Comparison of ENCODE assay signal across 8 mouse cellular contexts in genomic region chr11:100574708-100575483, GRCm38 (mm10). TPM values are rescaled to one million over a fixed set of nuclear protein-coding genes. Genes with fewer than 3 reads are reported as not detected.
DNase-seq lines count a peak whose midpoint lies in the region; ATAC-seq and TF ChIP-seq lines count a peak whose summit lies in the region.

Cnp (plus strand) TSS chr11:100574904.

- WGBS in forebrain, embryonic 14.5 days = 3% methylated on average over 47 of the region's 47 CpGs
- WGBS in large intestine, adult 2 months = under 1% methylated on average over 47 of the region's 47 CpGs
- under 1% methylated on average over 47 of the region's 47 CpGs for WGBS in liver, postnatal 0 days (ENCODE audit: insufficient replicate concordance)
- WGBS in neural tube, embryonic 13.5 days = 2% methylated on average over 47 of the region's 47 CpGs

- peak; percentile 75 for ATAC-seq in forebrain, embryonic 14.5 days
- peak; percentile 70 for ATAC-seq in liver, postnatal 0 days
- peak; percentile 79 for ATAC-seq in neural tube, embryonic 13.5 days (ENCODE audit: low read depth)

- H3K9me3 ChIP-seq in CH12.LX (replicated peaks; ENCODE audit: low read length) = no peaks in the 10 kb centered on the region
- H3K9me3 ChIP-seq in forebrain, embryonic 14.5 days (replicated peaks; ENCODE audit: control insufficient read depth, low read length) = no peaks in the 10 kb centered on the region
- no peaks in the 10 kb centered on the region for H3K9me3 ChIP-seq in liver, postnatal 0 days (ENCODE audit: low read length)
- H3K9me3 ChIP-seq in neural tube, embryonic 13.5 days = no peaks in the 10 kb centered on the region

- dilution Hi-C loops in CH12.LX (cut with MboI; ENCODE audit: extremely low pct_ligation_motif_present, extremely low pct_unique_long_range_greater_than_20kb, low sequenced_read_pairs) = no loop called here

- DNase-seq in CH12.LX (ENCODE audit: extremely low read depth) = peak; percentile 87
- DNase-seq in c-Kit-positive CD71-positive TER-119-negative erythroid progenitor cells, embryonic 14.5 days (ENCODE audit: low read depth) = peak; percentile 40
- DNase-seq in forebrain, embryonic 14.5 days (ENCODE audit: low spot score) = peak; percentile 74
- DNase-seq in heart, postnatal 14 days = peak; percentile 84 to 86
- no peak for DNase-seq in large intestine, adult 2 months (ENCODE audit: low read depth, low spot score)
- peak; percentile 84 for DNase-seq in liver, postnatal 0 days
- peak; percentile 89 for DNase-seq in testis, postnatal 10 days (ENCODE audit: low spot score)

- H3K4me1 ChIP-seq in CH12.LX (ENCODE audit: control insufficient read depth in 1 of 2, insufficient read depth in 2 of 2) = peaks cover 44 to 72% of the 10 kb centered on the region in 2 experiments
- H3K4me1 ChIP-seq in forebrain, embryonic 14.5 days (ENCODE audit: control insufficient read depth, insufficient read depth, low read length) = no peaks in the 10 kb centered on the region; the same call in 1 of the 2 replicates
- peaks cover 19% of the 10 kb centered on the region for H3K4me1 ChIP-seq in liver, postnatal 0 days (ENCODE audit: insufficient read depth)
- peaks cover 41% of the 10 kb centered on the region for H3K4me1 ChIP-seq in neural tube, embryonic 13.5 days (replicated peaks)

- peak within 1 kb of the TSS; percentile 64 to 77 (median 66) for H3K4me3 ChIP-seq in CH12.LX (replicated peaks in 1 of 3; ENCODE audit: low read depth in 2 of 3, low read length in 2 of 3, poor library complexity in 1 of 3)
- H3K4me3 ChIP-seq in forebrain, embryonic 14.5 days (ENCODE audit: low read depth, low read length) = peak within 1 kb of the TSS; percentile 62
- H3K4me3 ChIP-seq in liver, postnatal 0 days (ENCODE audit: low read depth, low read length) = peak within 1 kb of the TSS; percentile 74
- H3K4me3 ChIP-seq in neural tube, embryonic 13.5 days = peak within 1 kb of the TSS; percentile 58

- peak; percentile 66 for TF ChIP-seq EP300 in CH12.LX (IDR thresholded peaks at IDR 0.05; ENCODE audit: low read length)
- no peak for TF ChIP-seq EP300 in liver, postnatal 0 days (IDR thresholded peaks at IDR 0.05; ENCODE audit: low read depth)

- peak within 1 kb of the TSS; percentile 51 for H3K9ac ChIP-seq in CH12.LX (ENCODE audit: insufficient read depth, low read depth)
- H3K9ac ChIP-seq in forebrain, embryonic 14.5 days (ENCODE audit: low read length) = peak within 1 kb of the TSS; percentile 67
- H3K9ac ChIP-seq in liver, postnatal 0 days (replicated peaks) = peak within 1 kb of the TSS; percentile 63
- H3K9ac ChIP-seq in neural tube, embryonic 13.5 days = peak within 1 kb of the TSS; percentile 78

- TF ChIP-seq CTCF in CH12.LX (conservative IDR thresholded peaks at IDR 0.05 in 1 of 2, IDR thresholded peaks at IDR 0.05 in 1 of 2; ENCODE audit: low read depth in 2 of 2, low read length in 2 of 2) = peak in 1 of 2 experiments; percentile 35; a peak in 2 of 4 replicates
- no peak; the same call in 1 of the 2 replicates for TF ChIP-seq CTCF in liver, postnatal 0 days (IDR thresholded peaks at IDR 0.05; ENCODE audit: low read depth)

- peak within 1 kb of the TSS; percentile 71 for H3K4me2 ChIP-seq in CH12.LX (ENCODE audit: insufficient read depth, low read depth, poor library complexity, severe bottlenecking)
- H3K4me2 ChIP-seq in forebrain, embryonic 14.5 days (ENCODE audit: low read length) = peak within 1 kb of the TSS; percentile 78
- H3K4me2 ChIP-seq in liver, postnatal 0 days (ENCODE audit: low read depth, low read length) = peak within 1 kb of the TSS; percentile 81
- peak within 1 kb of the TSS; percentile 78 for H3K4me2 ChIP-seq in neural tube, embryonic 13.5 days

- H3K27me3 ChIP-seq in CH12.LX (replicated peaks) = no peaks in the 10 kb centered on the region
- H3K27me3 ChIP-seq in forebrain, embryonic 14.5 days (replicated peaks; ENCODE audit: control insufficient read depth, insufficient read depth, low read length) = no peaks in the 10 kb centered on the region
- no peaks in the 10 kb centered on the region for H3K27me3 ChIP-seq in liver, postnatal 0 days (ENCODE audit: insufficient read depth, low read length)
- peaks cover 15% of the 10 kb centered on the region; the same call in 1 of the 2 replicates for H3K27me3 ChIP-seq in neural tube, embryonic 13.5 days

- H3K79me2 ChIP-seq in CH12.LX (replicated peaks; ENCODE audit: control insufficient read depth, extremely low read depth, insufficient read depth, poor library complexity, severe bottlenecking) = peaks cover 34% of the 10 kb centered on the region

- H3K36me3 ChIP-seq in CH12.LX (replicated peaks in 1 of 2; ENCODE audit: control insufficient read depth in 1 of 2, insufficient read depth in 1 of 2, low read length in 1 of 2) = peaks cover 28 to 42% of the 10 kb centered on the region in 2 experiments
- peaks cover 16% of the 10 kb centered on the region for H3K36me3 ChIP-seq in forebrain, embryonic 14.5 days (ENCODE audit: control insufficient read depth, insufficient read depth, low read length)
- peaks cover 7% of the 10 kb centered on the region for H3K36me3 ChIP-seq in liver, postnatal 0 days (replicated peaks; ENCODE audit: insufficient read depth, low read length)
- H3K36me3 ChIP-seq in neural tube, embryonic 13.5 days = peaks cover 19% of the 10 kb centered on the region

- H3K27ac ChIP-seq in CH12.LX (ENCODE audit: insufficient read depth, low read depth) = peak within 1 kb of the TSS; percentile 70
- no peak within 1 kb of the TSS; the same call in 1 of the 2 replicates for H3K27ac ChIP-seq in forebrain, embryonic 14.5 days (ENCODE audit: low read depth, low read length)
- H3K27ac ChIP-seq in liver, postnatal 0 days (ENCODE audit: low read depth) = peak within 1 kb of the TSS; percentile 75
- H3K27ac ChIP-seq in neural tube, embryonic 13.5 days (replicated peaks) = peak within 1 kb of the TSS; percentile 74

- in situ Hi-C loops in CH12.LX (cut with MboI; ENCODE audit: low pct_ligation_motif_present, low pct_unique_long_range_greater_than_20kb, low sequenced_read_pairs) = loop anchor here (5.0 kb wide), 2 partner anchors 47 to 122 kb away; partner anchors contain the start of gene Dnajc7

- peak; percentile 93 for TF ChIP-seq POLR2A in CH12.LX (IDR thresholded peaks at IDR 0.05; ENCODE audit: low read depth, low read length)

- intact Hi-C loops in heart, postnatal 14 days (cut with DNase I) = loop anchor here (5.0 kb wide), 1 partner anchor 187 kb away; the partner anchor contains the start of gene Hcrt

- no peak; the same call in none of the 2 replicates for TF ChIP-seq RAD21 in CH12.LX (IDR thresholded peaks at IDR 0.05; ENCODE audit: low read depth, low read length)

TF ChIP-seq in CH12.LX, 34 proteins besides CTCF, POLR2A, EP300 and RAD21 (continues in another document):
- TF ChIP-seq TCF12 (IDR thresholded peaks at IDR 0.05; ENCODE audit: low read depth, low read length) (peak; percentile 88), MAZ (IDR thresholded peaks at IDR 0.05; ENCODE audit: low read depth, low read length) (peak; percentile 91), TBP (conservative IDR thresholded peaks at IDR 0.05; ENCODE audit: low read depth, low read length) (peak; percentile 82; the same call in 1 of the 2 replicates), MAFK (IDR thresholded peaks at IDR 0.05; ENCODE audit: insufficient replicate concordance, low read length) (peak; percentile 68), KAT2A (IDR thresholded peaks at IDR 0.05; ENCODE audit: insufficient replicate concordance, low read length) (0 out of 2 replicates have a peak, but pooled peaks have one; percentile 16), POLR2AphosphoS2 (IDR thresholded peaks at IDR 0.05; ENCODE audit: low read depth, low read length) (peak; percentile 81; the same call in 1 of the 2 replicates), NRF1 (IDR thresholded peaks at IDR 0.05; ENCODE audit: low read depth, low read length) (peak; percentile 98), ELF1 (IDR thresholded peaks at IDR 0.05; ENCODE audit: low read depth, low read length) (peak; percentile 81), PAX5 (IDR thresholded peaks at IDR 0.05; ENCODE audit: low read length) (no peak), RCOR1 (conservative IDR thresholded peaks at IDR 0.05; ENCODE audit: low read depth, low read length) (no peak; the same call in 1 of the 2 replicates), GABPA (IDR thresholded peaks at IDR 0.05; ENCODE audit: insufficient replicate concordance, low read depth, low read length) (no peak), BHLHE40 (IDR thresholded peaks at IDR 0.05; ENCODE audit: low read depth, low read length) (peak; percentile 61), ZC3H11A (IDR thresholded peaks at IDR 0.05; ENCODE audit: low read depth, low read length) (no peak), MYC (IDR thresholded peaks at IDR 0.05; ENCODE audit: low read depth, low read length) (peak; percentile 52; the same call in 1 of the 2 replicates), CHD1 (IDR thresholded peaks at IDR 0.05; ENCODE audit: low read depth, low read length) (peak; percentile 77; the same call in 1 of the 2 replicates), HCFC1 (IDR thresholded peaks at IDR 0.05; ENCODE audit: low read depth, low read length) (peak; percentile 44), E2F4 (IDR thresholded peaks at IDR 0.05; ENCODE audit: insufficient replicate concordance, low read depth, low read length) (no peak), MEF2A (IDR thresholded peaks at IDR 0.05; ENCODE audit: borderline replicate concordance, low read depth, low read length) (peak; percentile 58; the same call in 1 of the 2 replicates), ZMIZ1 (IDR thresholded peaks at IDR 0.05; ENCODE audit: low read depth, low read length) (peak; percentile 93; the same call in 1 of the 2 replicates), UBTF (IDR thresholded peaks at IDR 0.05; ENCODE audit: low read depth, low read length) (peak; percentile 43; the same call in 1 of the 2 replicates), SMC3 (IDR thresholded peaks at IDR 0.05; ENCODE audit: low read depth, low read length) (no peak; the same call in none of the 2 replicates), JUND (conservative IDR thresholded peaks at IDR 0.05; ENCODE audit: low read depth, low read length) (no peak), SIN3A (IDR thresholded peaks at IDR 0.05; ENCODE audit: low read length) (peak; percentile 88), IRF4 (IDR thresholded peaks at IDR 0.05; ENCODE audit: low read depth, low read length) (peak; percentile 85)

RNA-seq across cellular contexts. Expression of gene Cnp, which starts in this region (rescaled TPM):
- total RNA-seq in CH12.LX (2012; rRNA removed) (80.2 and 91.6 TPM in 2 replicates), CH12.LX (2014; rRNA removed) (75.9 and 87.8 TPM in 2 replicates)
- 77.7 and 81.2 TPM in 2 replicates for polyA plus RNA-seq in CH12.LX (2012; ENCODE audit: insufficient read length, low read depth)
- 22.0 and 25.6 TPM in 2 replicates for polyA plus RNA-seq in forebrain, embryonic 14.5 days (2014; fragmentation: Nextera tagmentation; extraction: Ambion mirVana)
- 1 to 10 TPM; 6.2 to 7.6 TPM for total RNA-seq in heart, postnatal 14 days (2021)
- polyA plus RNA-seq in large intestine, adult 2 months (2012; rRNA removed) = 32.5 and 32.8 TPM in 2 replicates
- polyA plus RNA-seq in liver, postnatal 0 days (2015; fragmentation: Nextera tagmentation; extraction: Ambion mirVana) = 20.2 and 21.9 TPM in 2 replicates
- 46.0 and 53.2 TPM in 2 replicates for polyA plus RNA-seq in neural tube, embryonic 13.5 days (2015; fragmentation: Nextera tagmentation; extraction: Ambion mirVana)

Comparison
In these comparisons a context has a peak if more than half of its experiments do, and no peak if none do; other contexts are left out.
1. RNA of gene Cnp (total RNA-seq): 75.9 to 91.6 TPM in CH12.LX; 6.2 to 7.6 TPM in heart, postnatal 14 days; every median in the first group is over 4 times any median in the second.
2. Peak in every context shown above with its lines, with median percentiles within 50 percentile points of each other: H3K4me2 ChIP-seq, H3K4me3 ChIP-seq, H3K9ac ChIP-seq and ATAC-seq.